Mouse (Mus musculus) adrenal gland, adult (tissue): Measurements from ENCODE around the gene Vgll2.
A peak's percentile ranks its signal among the peaks of the same experiment; 100 is the strongest.

Source experiments
- DNase-seq, 2 experiments: peaks; one replicate each; pipeline ENCODE4 v3.0.0; 2022 to 2023; ENCODE audit warnings: low spot score in 1 of 2; ENCODE audit not compliant: inconsistent age in 2 of 2

Gene Vgll2

GRCm38 (mm10) chr10:52072482-52072881 is 50.2 kb downstream of the Vgll2 start:
- peak; percentile 33 to 82 for DNase-seq
